Mouse (Mus musculus): ENCODE measurements around the gene Myo1g.

DNA sequence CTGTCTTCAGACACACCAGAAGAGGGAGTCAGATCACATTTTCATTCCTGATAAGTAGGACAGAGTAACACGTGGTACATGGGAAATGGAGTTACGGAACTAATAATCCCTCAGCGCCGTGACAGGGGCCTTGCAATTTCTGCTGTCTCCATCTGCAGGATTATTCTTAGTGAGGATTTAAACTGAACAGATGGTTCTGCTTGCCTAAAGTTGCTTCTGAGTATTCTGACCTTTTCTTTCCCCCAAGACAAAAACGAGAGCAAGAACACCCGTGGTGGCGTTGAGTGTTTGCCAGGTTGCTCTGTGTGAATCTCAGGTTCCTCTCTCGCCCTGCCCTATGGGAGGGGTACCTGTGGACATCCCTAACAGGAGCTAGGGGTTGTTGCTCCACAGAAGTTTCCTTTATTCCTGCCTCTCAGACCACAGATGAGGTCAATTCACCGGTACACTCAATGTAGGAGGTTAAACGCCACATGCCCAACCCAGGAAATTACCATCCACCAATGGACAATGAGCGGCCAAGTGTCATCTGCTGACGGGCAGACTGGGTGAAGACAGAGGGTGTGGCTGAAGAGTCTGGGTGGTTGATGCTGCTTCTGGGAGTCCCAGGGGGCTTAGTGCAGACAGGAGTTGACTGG is 23.3 kb downstream of the Myo1g start:
- TF ChIP-seq CEBPB (IDR thresholded peaks at IDR 0.05; ENCODE audit: low read depth) (no peak), CTCF (IDR thresholded peaks at IDR 0.05; ENCODE audit: control insufficient read depth, insufficient read depth, insufficient read length) (no peak), MYOD1 (IDR thresholded peaks at IDR 0.05; ENCODE audit: control insufficient read depth, insufficient read length, low read depth) (no peak)

Measured in C2C12 (cell line).